Mouse (Mus musculus): Measurements from ENCODE around the gene Fermt2.
"Not testable (repeated sequence)": the region's sequence is repeated elsewhere in the genome, so short reads cannot be mapped to it uniquely, and the experiment has no call there.

Gene Fermt2

DNA sequence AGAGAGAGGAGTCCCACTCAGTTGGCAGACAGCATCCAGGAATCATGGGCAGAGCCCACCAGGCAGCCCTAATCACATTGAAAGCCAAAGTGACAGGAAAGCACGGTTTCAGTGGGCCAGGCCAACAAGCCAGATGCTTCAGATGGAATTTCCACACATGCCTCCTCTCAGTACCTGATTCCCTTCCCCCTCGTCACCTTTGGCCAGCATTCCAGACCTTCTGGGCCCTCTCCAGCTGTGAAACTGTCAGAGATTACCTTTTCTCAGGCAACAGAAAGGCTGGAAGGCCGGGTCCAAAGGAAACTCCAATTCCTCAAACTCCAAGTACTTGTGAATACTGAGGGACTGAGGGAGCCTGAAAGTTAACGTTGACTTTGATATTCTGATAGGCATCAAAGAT lies 19.1 kb downstream of the Fermt2 start:
- DNase-seq (ENCODE audit: low spot score in 2 of 2) = no peak

- DNase-seq (ENCODE audit: low spot score in 2 of 2) = no peak
Measured at GRCm38 (mm10) chr14:45507923-45508322, 22.0 kb downstream of the Fermt2 start.

- no peak for DNase-seq (ENCODE audit: low spot score in 2 of 2)
Measured at GRCm38 (mm10) chr14:45507447-45507846, 22.5 kb downstream of the Fermt2 start.

DNA sequence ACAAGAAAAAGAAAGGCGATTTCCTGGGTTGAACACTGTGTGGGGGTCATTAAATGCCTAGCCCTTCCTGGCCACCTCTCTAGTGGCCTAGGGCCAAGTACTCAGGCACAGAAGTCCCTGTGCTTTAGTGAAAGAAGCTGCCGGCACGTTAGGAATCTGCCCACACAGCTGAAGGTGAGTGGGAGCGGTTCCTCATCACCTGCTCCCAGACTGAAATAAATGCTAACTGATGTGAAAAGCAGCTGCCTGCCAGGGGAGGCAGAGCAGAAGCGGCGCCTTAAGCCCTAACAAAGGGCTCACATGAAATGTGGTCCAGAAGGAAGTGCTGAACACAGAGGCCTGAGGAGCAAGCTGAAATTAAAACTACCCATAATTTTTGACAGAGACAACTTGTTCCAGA lies 22.9 kb downstream of the Fermt2 start:
- DNase-seq (ENCODE audit: low spot score in 2 of 2) = no peak

GRCm38 (mm10) chr14:45506165-45506564 lies 23.8 kb downstream of the Fermt2 start:
- no peak for DNase-seq (ENCODE audit: low spot score in 2 of 2)

DNA sequence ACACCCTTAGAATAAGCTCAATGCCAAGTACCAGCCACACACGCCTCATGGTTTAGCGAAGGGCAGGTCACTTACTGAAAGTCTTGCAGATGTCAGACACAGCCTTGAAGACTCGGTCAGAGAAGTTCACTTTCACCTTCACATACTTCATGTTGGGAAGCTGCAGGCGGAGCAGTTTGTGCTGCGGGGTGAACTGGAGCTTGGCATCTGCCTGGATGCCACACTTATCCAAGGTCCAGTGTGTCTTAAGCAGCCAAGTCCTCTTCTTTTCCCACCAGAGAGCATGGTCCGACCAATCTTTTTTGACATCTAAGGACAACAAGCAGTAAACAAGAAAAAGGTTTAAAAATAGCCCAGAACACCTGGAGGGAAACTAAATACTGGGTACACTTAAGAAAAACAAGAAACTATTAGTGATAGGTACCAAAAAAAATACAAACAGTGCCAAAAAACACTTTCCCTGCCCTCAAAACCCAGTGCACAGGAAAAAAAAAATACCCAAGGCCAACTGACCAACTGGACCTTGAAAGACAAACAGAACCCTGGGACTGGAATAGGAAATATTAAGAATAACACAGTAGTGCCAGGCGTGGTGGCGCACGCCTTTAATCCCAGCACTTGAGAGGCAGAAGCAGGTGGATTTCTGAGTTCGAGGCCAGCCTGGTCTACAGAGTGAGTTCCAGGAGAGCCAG lies 25.4 kb downstream of the Fermt2 start:
- DNase-seq (ENCODE audit: low spot score in 2 of 2) = no peak

DNA sequence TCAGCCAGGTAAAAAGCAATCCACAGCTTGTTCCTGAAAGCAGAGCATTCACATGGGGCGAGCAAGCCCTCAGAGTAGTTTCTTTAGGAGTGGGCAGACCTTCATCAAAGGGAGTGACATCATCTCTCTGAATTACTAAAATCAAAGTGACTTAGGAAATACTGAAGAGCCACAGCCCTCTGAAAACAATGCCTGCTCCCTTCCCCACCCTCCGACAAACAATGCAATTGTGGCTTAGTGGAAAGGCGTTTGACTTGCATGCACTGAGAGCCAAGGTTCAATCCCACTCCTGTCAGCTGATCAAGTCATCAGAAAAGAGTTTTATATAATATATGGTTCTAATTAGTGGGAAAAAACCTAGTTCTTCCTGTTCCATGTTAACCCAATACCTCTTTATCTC lies 26.0 kb downstream of the Fermt2 start:
- no peak for DNase-seq (ENCODE audit: low spot score in 2 of 2)

DNA sequence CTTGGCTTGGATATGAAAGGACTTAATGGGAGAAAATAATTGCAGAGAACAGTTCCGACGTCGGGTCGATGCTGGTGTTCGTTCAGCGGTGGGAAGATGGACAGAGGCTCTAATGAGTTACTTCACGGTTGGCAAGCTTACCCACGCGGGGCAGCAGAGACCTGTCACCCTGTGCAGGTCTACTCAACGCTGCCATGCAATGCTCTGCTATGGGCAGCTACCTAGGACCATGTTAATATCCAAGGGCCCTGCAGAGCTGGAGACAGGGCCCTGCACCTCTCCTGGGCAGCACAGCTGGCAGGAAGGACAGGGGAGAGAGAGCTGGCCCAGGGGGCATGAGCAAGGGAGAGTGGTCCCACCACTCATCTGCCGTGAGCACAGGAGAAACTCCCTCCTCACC lies 29.9 kb downstream of the Fermt2 start:
- no peak for DNase-seq (ENCODE audit: low spot score in 2 of 2)

DNA sequence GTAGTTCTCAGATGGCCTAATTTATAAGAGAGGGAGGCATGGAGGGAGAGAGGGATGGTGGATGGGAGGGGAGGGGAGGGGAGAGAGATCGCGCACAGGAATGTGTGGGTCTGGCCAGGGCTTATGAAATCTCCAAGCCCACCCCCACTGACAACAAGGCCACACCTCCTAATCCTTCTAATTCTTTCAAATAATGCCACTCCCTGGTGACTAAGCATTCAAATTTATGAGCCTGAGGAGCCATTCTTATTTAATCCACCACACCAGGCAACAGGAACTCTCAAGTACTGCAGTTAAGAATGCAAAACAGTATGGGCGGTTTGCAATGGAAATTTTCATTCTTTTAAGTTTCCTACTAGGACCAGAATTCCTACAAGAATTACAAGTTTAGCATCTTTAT lies 32.8 kb downstream of the Fermt2 start:
- no peak for DNase-seq (ENCODE audit: low spot score in 2 of 2)

GRCm38 (mm10) chr14:45495810-45496209 lies 34.1 kb downstream of the Fermt2 start:
- not testable (repeated sequence) for DNase-seq (ENCODE audit: low spot score in 2 of 2)

- DNase-seq (ENCODE audit: low spot score in 2 of 2) = no peak
Measured at GRCm38 (mm10) chr14:45493891-45494290, 36.0 kb downstream of the Fermt2 start.

- no peak for DNase-seq (ENCODE audit: low spot score in 2 of 2)
Measured at GRCm38 (mm10) chr14:45492668-45493067, 37.2 kb downstream of the Fermt2 start.

GRCm38 (mm10) chr14:45492038-45492437 lies 37.9 kb downstream of the Fermt2 start:
- DNase-seq (ENCODE audit: low spot score in 2 of 2) = no peak

DNA sequence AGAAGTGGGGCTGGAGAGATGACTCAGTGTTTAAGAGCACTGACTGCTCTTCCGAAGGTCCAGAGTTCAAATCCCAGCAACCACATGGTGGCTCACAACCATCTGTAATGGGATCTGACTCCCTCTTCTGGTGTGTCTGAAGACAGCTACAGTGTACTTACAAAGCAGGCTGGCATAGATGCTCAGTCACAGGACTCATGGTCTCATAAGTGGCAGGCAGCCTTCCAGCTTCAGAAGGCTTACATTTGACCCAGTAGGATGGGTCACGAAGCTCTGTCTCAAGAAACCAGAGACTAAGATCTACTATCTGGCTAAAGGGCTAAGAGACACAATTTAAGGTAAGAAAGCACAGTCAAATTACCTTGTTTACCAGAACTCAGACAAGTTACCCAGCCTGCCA lies 42.7 kb downstream of the Fermt2 start:
- DNase-seq (ENCODE audit: low spot score in 2 of 2) = not testable (repeated sequence)

- DNase-seq (ENCODE audit: low spot score in 2 of 2) = not testable (repeated sequence)
Measured at GRCm38 (mm10) chr14:45483361-45483760, 46.6 kb downstream of the Fermt2 start.

DNA sequence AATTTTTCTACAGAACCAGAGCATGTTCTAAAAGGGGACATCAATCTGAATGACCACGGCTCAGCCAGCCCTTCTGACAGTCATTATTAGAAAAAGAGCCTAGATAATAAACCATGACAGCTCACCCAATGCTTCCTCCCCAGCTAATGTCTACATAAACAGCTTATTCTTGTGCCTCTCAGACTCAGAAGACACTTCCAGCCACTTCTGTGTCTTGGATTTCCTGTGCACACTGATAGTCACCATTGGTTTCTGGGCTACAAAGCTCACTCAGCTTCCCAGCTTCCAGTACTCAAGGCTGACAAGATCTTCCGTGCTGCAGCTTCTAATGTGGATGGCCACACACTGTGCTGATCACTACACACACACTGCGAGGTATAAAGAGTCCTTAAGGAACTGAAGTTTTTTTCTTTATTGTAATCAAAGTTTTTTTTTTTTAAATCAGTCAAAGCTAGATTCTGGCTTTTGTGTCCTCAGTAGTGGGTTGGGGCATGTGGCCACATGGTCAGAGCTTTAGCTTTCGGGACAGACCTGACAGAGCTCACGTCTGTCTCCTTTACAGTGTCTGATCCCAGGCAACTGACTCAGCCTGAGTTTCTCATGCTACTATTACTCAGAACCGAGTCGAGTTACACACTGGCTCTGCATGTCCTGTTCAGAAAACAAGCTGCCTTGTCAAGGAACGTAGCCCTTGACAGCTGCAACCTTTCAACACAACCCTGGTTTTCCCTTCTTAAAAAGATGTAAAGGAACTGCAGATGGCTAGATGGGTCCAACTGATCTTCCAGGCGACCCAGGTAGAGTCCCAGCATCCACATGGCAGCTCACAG lies 50.7 kb downstream of the Fermt2 start:
- no peak for DNase-seq (ENCODE audit: low spot score in 2 of 2)

DNA sequence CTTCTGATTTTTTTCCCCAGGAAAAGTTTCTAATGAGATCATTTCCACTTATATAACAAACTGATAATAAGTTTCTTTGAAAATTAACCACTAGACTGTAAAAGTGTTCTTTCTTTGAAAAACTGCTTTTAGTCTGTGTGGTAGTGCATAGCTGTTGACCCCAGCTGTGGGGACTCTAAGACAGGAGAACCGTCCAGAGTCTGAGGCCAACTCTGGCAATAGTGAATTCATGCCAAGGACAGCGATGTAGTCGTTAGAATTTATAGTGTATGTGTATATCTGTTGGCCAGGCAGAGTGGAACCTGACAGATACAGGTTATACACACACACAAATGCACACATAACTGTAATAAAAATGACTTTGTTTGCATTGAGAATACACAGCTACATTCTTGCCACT lies 51.4 kb downstream of the Fermt2 start:
- DNase-seq (ENCODE audit: low spot score in 2 of 2) = no peak

GRCm38 (mm10) chr14:45477651-45478050 lies 52.3 kb downstream of the Fermt2 start:
- no peak for DNase-seq (ENCODE audit: low spot score in 2 of 2)

GRCm38 (mm10) chr14:45476990-45477389 lies 52.9 kb downstream of the Fermt2 start:
- DNase-seq (ENCODE audit: low spot score in 2 of 2) = no peak

DNA sequence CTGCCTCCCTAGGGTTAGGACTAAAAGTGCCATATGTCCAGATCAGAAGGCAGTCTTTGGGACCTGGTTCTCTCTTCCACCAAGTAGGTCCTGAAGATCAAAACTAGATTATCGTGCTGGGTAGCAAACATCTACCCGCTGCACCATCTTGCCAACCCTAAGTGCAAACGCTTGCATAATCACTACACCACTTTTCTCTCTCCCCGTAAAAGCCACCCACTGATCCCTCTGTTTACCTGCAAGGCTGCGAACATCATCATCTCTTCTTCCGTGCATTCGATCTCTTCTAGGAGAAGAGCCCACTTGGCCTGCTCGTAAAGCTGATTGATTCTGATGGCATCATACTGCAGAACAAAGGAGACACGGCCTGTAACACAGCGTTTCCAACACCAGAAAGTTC lies 57.4 kb downstream of the Fermt2 start:
- no peak for DNase-seq (ENCODE audit: low spot score in 2 of 2)

DNA sequence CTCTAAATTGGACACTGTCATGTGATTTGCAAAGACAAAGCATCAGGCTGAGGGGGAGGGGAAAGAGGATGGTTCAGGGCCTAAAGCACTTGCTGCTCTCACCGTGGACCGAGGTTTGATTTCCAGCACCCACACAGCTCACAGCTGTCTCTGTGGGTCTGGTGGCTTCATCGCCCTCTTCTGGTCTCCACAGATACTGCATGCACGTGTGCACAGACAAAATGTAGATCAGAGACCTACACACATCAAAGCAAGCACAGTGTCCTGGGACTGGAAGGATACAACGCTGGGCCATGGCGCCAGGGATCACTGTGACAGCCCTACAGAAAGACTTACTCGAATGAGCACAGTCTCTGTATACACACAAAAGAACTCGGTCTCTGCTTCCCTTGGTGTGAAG lies 60.5 kb downstream of the Fermt2 start:
- DNase-seq (ENCODE audit: low spot score in 2 of 2) = no peak

DNA sequence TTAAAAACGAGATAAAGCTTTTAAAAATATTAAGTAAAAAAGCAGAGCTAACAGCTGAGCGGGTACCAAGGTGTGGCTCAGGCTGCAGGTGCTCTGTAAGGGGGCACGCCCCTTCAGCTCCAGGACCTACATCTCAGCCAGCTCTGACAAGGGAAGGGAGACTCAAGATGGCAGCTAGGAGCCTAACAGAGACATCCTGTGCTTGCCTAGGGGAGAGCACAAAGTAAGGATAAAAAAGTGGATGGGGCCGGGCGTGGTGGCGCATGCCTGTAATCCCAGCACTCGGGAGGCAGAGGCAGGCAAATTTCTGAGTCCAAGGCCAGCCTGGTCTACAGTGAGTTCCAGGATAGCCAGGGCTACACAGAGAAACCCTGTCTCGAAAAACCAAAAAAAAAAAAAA lies 63.5 kb downstream of the Fermt2 start:
- DNase-seq (ENCODE audit: low spot score in 2 of 2) = not testable (repeated sequence)
